Mouse (Mus musculus) neural tube, embryonic 12.5 days (tissue): ENCODE data around the gene Ephb3. TPM values are rescaled to one million over a fixed set of nuclear protein-coding genes. Genes with fewer than 3 reads are reported as not detected.
"Not testable (repeated sequence)": the region's sequence is repeated elsewhere in the genome, so short reads cannot be mapped to it uniquely, and the experiment has no call there.

Source experiments
- ATAC-seq: fragments of 200-750 bp; cut with Nextera tagmentation; 2 replicates; pipeline ENCODE4 v1.8.0; 2017; ENCODE audit warnings: low read depth, mild to moderate bottlenecking, moderate TSS enrichment, moderate library complexity; ENCODE audit not compliant: low FRiP score
- H3K27ac ChIP-seq: fragments of 300-500 bp; sonication (generic); 2 replicates; pipeline ENCODE4 v1.5.1; 2016
- H3K27me3 ChIP-seq: fragments of 300-500 bp; sonication (generic); replicated peaks from 2 replicates; pipeline ENCODE4 v1.6.1; 2016; ENCODE audit warnings: mild to moderate bottlenecking
- H3K36me3 ChIP-seq: fragments of 300-500 bp; sonication (generic); 2 replicates; pipeline ENCODE4 v1.6.1; 2016; ENCODE audit warnings: mild to moderate bottlenecking
- H3K4me1 ChIP-seq: fragments of 300-500 bp; sonication (generic); 2 replicates; pipeline ENCODE4 v1.6.1; 2016
- H3K4me2 ChIP-seq: fragments of 300-500 bp; sonication (generic); replicated peaks from 2 replicates; pipeline ENCODE4 v1.6.1; 2016; ENCODE audit warnings: mild to moderate bottlenecking
- H3K4me3 ChIP-seq: fragments of 300-500 bp; sonication (generic); 2 replicates; pipeline ENCODE4 v1.5.1; 2016
- H3K9ac ChIP-seq: fragments of 300-500 bp; sonication (generic); 2 replicates; pipeline ENCODE4 v1.6.1; 2016; ENCODE audit warnings: mild to moderate bottlenecking
- H3K9me3 ChIP-seq: fragments of 300-500 bp; sonication (generic); 2 replicates; pipeline ENCODE4 v1.6.1; 2016; ENCODE audit warnings: mild to moderate bottlenecking
- WGBS: fragments of 180-500 bp; shearing (Covaris S2); methylation state at CpG from one replicate; pipeline ENCODE4 v1.1.7; 2016; 5-methylcytosine and 5-hydroxymethylcytosine counted together
- polyA plus RNA-seq: library from polyadenylated mRNA; unstranded; fragments of >200 nt; fragmentation: Nextera tagmentation; extraction: Ambion mirVana; gene quantifications from 2 replicates; pipeline ENCODE4 v1.2.1, GENCODE M21; 2016

Ephb3 gene
- 18.8 and 20.4 TPM in 2 replicates for polyA plus RNA-seq

DNA sequence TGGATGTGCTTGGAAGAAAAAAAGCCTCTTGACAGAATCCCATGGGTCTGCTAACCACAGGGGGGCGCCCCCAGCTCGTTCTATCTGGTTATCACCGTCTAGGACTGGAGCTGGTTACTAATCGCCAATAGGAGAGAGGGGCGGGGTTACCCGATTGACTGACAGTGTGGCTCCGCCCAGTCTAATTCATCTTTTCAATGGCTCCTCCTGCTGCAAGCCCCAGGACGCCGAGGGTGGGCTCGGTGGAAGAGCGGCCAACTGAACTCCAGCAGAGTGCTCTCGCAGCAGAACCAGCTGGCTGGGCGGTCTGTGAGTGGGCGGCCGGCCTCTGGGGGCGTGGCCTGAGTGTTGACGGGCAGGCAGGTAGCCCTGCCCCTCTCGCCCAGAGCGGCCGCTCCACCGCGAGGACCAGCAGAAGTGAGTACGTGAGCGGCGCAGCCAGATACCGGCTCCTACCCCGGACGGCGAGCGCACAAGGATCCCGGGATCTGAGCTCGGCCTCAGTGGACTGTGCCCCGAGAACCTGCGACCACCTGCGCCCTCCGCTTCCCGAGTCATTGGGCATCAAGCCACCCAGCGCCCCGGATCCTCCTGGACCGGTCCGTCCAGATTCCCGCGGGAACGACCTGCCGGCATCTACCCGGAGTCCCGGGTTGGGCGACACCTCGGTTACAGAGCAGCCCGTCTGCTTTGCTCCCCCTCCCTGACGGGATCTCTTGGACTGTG is at the start of gene Ephb3:
Ephb3 (plus strand) TSS at position 389 of the 726 bp plus-strand sequence.
- Histone ChIP-seq H3K4me1 (peaks cover 21% of the 10 kb centered on the region), H3K9ac (peak within 1 kb of the TSS; percentile 89), H3K4me2 (peak within 1 kb of the TSS; percentile 80), H3K27ac (peak within 1 kb of the TSS; percentile 50), H3K4me3 (peak within 1 kb of the TSS; percentile 88), H3K9me3 (no peaks in the 10 kb centered on the region), H3K27me3 (no peaks in the 10 kb centered on the region), H3K36me3 (no peaks in the 10 kb centered on the region)
- WGBS: under 1% methylated on average over 51 of the region's 51 CpGs
- ATAC-seq: peak; percentile 99

DNA sequence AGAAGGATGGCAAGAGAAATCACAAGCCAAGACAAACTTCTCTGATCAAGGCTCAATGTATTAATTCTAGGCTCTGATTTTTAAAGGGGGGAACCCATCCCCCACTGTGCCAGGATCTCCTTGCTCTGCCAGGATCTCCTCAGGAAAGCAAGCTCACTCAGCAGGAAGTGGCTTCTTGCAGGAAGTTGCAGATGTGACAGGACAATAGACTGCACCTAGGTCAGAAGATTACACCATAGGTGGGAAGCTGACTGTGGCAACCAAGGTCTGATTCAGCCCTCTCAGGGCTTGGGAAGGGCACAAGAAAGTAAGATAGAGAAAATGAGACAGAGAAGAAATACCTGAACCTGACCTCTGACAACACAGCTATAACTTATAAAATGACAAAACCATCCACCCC is 48.3 kb upstream of the Ephb3 start:
- not testable (repeated sequence) for H3K9me3 ChIP-seq, ATAC-seq, H3K4me1 ChIP-seq, H3K4me2 ChIP-seq, H3K36me3 ChIP-seq, H3K27ac ChIP-seq, H3K4me3 ChIP-seq, H3K9ac ChIP-seq, H3K27me3 ChIP-seq

DNA sequence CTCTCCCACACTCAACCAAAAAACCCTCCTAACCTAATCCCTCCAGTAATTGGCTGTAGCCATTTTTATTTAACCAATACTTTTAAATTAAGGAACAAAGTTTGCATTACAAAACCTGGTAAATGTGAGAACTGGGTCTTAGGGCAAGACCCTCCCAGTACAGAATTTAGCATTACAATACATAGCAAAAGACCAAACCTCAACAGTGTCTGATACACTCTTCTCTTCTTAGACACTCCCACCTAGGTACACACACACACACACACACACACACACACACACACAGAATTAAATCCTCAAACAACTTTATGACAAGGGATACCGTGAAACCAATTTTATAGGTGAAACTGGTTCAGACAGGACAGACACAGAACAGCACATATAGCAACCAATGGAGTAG is 45.3 kb upstream of the Ephb3 start:
- H3K9me3 ChIP-seq, ATAC-seq, H3K4me1 ChIP-seq, H3K4me2 ChIP-seq, H3K27me3 ChIP-seq, H3K27ac ChIP-seq, H3K4me3 ChIP-seq, H3K36me3 ChIP-seq, H3K9ac ChIP-seq: not testable (repeated sequence)
- WGBS: 97% methylated on average over 1 of the region's 1 CpGs

DNA sequence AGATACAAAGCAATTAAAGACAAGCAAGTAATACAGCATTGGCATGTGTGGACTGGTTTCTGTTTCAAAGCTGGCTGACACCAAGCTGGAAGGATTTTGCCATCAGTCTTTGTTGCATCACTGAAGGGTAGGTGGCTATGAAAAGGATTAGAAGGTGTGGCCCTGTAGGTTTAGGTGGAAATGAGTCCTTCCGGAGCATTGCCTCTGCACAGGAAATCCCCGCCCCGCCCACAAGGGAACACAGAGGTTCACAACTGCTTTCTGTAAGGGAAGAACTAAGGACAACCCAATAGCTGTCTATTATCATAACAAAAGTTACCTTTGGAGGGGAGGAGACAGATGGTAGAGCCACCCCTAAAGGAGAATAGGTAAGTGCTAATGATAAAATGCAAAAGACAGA is 41.1 kb upstream of the Ephb3 start:
- not testable (repeated sequence) for H3K27me3 ChIP-seq, H3K36me3 ChIP-seq, H3K4me3 ChIP-seq, ATAC-seq, H3K9ac ChIP-seq, H3K4me1 ChIP-seq, H3K27ac ChIP-seq, H3K9me3 ChIP-seq, H3K4me2 ChIP-seq
- 91% methylated on average over 3 of the region's 3 CpGs for WGBS

DNA sequence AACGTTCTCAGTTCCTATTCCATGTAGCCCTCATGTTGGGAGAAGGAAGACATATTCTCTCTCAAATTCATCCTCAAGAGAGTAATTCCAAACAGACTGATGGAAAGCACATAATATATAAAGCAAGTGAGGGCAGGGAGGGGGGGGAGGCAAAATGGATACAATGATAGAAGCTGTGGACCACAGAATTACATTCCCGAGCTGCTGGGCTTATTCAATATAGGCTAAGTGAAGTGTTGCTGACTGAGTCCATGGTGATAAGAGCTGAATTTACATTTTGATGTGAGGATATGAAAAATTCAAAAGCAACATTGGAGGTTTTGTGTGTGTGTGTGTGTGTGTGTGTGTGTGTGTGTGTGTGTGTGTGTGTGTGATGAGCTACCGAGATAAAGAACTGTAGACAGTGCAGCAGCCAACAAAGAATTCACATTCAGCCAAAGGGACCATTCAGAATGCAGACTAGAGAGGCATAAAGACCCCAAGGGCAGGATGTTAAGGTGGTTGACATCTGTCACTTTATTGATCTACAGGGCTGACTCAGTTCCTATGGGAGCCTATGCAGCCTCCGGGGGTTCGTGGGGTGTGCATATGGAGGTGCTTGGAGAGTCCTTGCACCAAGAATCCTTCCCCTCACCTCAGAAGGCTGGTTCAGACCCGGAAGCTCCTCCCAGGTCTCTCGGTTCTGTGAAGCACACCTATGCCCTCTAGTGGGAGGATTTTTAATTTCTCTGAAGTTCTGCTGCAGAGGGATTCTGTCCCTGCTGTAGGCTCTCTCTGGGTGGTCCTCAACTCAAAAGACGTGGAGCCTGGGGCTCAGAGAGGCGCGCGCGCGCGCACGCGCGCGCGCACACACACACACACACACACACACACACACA is 39.0 kb upstream of the Ephb3 start:
- not testable (repeated sequence) for H3K27ac ChIP-seq, H3K36me3 ChIP-seq, H3K4me1 ChIP-seq, H3K27me3 ChIP-seq, H3K9me3 ChIP-seq, H3K4me2 ChIP-seq, H3K9ac ChIP-seq, H3K4me3 ChIP-seq
- peak; percentile 66; the same call in 1 of the 2 replicates for ATAC-seq
- 21% methylated on average over 18 of the region's 19 CpGs for WGBS

DNA sequence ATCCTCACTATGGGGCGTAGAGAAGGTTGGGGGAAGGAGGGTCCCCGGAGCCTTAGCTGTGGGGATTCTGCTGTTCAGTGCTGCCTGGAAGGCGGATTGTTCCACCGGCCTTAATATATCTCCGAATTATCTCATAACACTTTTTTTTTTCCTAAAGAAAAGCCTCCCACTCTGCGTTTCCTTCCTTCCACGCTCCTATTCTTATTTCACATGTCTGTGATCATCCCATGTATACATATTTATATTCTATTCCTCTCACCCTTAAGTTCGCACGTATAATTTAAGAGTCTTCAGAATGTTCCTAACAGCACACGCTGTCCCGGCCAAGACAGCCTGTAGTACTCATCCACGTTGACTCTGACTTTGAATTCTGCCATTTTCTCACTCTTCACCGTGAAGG is 35.8 kb upstream of the Ephb3 start:
- no peak overlapping the region for H3K4me2 ChIP-seq
- no peaks in the 10 kb centered on the region for H3K36me3 ChIP-seq
- 91% methylated on average over 13 of the region's 13 CpGs for WGBS
- H3K9ac ChIP-seq: no peak overlapping the region
- H3K4me1 ChIP-seq: no peaks in the 10 kb centered on the region
- no peak for ATAC-seq
- no peak overlapping the region for H3K4me3 ChIP-seq
- no peaks in the 10 kb centered on the region for H3K27me3 ChIP-seq
- no peak overlapping the region for H3K27ac ChIP-seq
- no peaks in the 10 kb centered on the region for H3K9me3 ChIP-seq

DNA sequence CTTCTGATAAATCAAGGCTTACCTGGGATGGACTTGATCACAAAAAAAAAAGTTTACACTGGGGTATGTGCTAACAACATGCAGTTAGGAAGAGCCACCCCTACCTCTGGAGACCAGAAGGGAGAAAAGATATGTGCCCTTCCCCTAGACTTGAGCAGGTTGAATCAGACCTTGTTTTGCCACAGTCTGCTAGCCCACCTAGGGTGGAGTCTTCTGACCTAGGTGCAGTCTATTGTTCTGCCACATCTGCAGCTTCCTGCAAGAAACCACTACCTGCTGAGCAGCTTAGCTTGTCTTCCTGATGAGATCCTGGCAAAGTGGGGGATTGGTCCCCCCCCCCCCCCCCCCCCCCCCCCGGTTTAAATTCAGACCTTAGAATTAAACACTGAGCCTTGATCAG is 29.3 kb upstream of the Ephb3 start:
- no CpG with 5 or more reads among the region's 1 CpGs for WGBS
- H3K27ac ChIP-seq: no peak overlapping the region
- no peak for ATAC-seq
- no peaks in the 10 kb centered on the region for H3K36me3 ChIP-seq
- H3K4me3 ChIP-seq: no peak overlapping the region
- H3K4me1 ChIP-seq: no peaks in the 10 kb centered on the region
- no peak overlapping the region for H3K9ac ChIP-seq
- H3K4me2 ChIP-seq: no peak overlapping the region
- H3K9me3 ChIP-seq: no peaks in the 10 kb centered on the region
- no peaks in the 10 kb centered on the region for H3K27me3 ChIP-seq

DNA sequence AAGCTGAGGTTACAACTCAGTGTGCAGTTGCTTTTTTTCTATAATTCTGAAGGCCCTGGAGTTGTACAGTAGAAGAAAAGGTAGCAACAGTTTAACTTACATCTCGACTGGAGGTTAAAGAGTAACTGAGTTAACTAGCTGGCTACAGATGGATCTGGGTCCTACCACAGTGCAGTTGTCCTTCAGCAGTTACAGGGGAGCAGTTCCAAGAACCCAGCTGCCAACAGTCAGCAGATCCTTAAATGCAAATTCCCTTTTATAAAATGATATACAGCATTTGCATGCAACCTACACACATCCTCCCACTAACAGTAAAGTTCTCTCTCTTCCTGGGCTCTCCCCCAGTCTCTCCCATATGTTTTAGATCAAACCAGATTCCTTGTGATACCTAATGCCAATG is 22.4 kb upstream of the Ephb3 start:
- Histone ChIP-seq H3K4me2 (no peak overlapping the region), H3K36me3 (no peaks in the 10 kb centered on the region), H3K9ac (no peak overlapping the region), H3K4me1 (peaks cover 2% of the 10 kb centered on the region; the same call in 1 of the 2 replicates), H3K27ac (no peak overlapping the region), H3K9me3 (no peaks in the 10 kb centered on the region), H3K4me3 (no peak overlapping the region), H3K27me3 (no peaks in the 10 kb centered on the region)
- ATAC-seq: no peak
- 81% methylated on average over 1 of the region's 1 CpGs for WGBS

DNA sequence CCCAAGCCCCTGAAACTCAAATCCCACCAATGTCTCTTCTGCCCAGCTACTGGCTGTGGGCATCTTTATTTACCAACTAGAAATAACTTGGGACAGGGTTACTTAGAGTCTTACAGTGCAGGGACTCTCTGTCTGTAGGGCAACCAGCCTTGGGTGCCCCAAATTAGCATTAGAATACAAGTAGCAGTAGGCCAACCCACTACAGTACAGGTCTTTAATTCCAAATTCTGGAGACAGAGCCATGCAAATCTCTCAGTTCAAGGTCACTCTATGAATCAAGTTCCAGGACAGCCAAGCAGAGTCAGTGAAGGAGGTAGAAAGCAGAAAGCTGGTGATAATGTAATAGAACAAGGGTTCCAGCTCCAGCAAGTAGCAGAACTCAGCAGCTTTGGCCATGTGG is 19.9 kb upstream of the Ephb3 start:
- H3K27ac ChIP-seq: no peak overlapping the region
- H3K4me1 ChIP-seq: peaks cover 8% of the 10 kb centered on the region
- H3K27me3 ChIP-seq: no peaks in the 10 kb centered on the region
- no peak overlapping the region for H3K9ac ChIP-seq
- no peak for ATAC-seq
- H3K4me3 ChIP-seq: no peak overlapping the region
- no peaks in the 10 kb centered on the region for H3K9me3 ChIP-seq
- no peak overlapping the region for H3K4me2 ChIP-seq
- no peaks in the 10 kb centered on the region for H3K36me3 ChIP-seq

DNA sequence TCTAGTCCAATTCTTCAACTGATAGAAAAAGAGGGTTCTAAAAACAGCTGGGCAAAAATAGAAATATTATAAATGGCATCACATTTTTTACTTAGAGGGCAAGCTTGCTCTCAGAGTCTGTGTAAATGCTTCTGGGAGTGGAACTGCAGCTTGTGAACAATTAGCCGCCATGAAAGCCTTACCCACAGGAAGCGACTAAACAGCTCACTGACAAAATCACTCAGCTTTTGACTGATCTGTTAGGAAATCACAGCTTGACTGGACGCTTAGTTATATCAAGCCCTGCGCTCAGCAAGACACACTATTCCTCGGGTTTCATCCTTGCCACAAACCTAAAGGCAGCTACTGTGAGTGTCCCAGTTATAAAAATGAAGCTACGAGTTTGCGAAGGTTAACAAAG is 17.0 kb upstream of the Ephb3 start:
- H3K9ac ChIP-seq: no peak overlapping the region
- H3K27me3 ChIP-seq: no peaks in the 10 kb centered on the region
- H3K4me1 ChIP-seq: peaks cover 8% of the 10 kb centered on the region
- H3K27ac ChIP-seq: no peak overlapping the region
- no peak overlapping the region for H3K4me2 ChIP-seq
- no peaks in the 10 kb centered on the region for H3K9me3 ChIP-seq
- H3K36me3 ChIP-seq: no peaks in the 10 kb centered on the region
- no peak for ATAC-seq
- H3K4me3 ChIP-seq: no peak overlapping the region
- 40% methylated on average over 7 of the region's 7 CpGs for WGBS

DNA sequence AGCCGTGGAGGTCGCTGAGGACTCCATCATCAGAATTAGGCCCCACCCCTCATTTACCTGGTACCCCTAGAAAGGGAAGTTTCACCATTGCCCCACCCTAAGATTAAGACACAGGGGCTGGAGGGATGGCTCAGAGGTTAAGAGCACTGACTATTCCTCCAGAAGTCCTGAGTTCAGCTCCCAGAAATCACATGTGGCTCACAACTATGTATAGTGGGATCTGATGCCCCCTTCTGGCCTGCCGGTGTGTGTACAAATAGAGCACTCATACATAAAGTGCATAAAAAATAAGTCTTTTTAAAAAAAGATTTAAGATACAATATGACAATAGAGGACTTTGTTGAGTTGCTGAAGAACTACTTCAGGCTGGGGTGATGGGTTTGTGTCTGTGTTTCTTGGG is 16.2 kb upstream of the Ephb3 start:
- Histone ChIP-seq H3K36me3 (no peaks in the 10 kb centered on the region), H3K4me1 (peaks cover 8% of the 10 kb centered on the region), H3K4me3 (no peak overlapping the region), H3K9ac (no peak overlapping the region), H3K4me2 (no peak overlapping the region), H3K9me3 (no peaks in the 10 kb centered on the region), H3K27me3 (no peaks in the 10 kb centered on the region), H3K27ac (no peak overlapping the region)
- no peak for ATAC-seq
- 81% methylated on average over 3 of the region's 3 CpGs for WGBS

DNA sequence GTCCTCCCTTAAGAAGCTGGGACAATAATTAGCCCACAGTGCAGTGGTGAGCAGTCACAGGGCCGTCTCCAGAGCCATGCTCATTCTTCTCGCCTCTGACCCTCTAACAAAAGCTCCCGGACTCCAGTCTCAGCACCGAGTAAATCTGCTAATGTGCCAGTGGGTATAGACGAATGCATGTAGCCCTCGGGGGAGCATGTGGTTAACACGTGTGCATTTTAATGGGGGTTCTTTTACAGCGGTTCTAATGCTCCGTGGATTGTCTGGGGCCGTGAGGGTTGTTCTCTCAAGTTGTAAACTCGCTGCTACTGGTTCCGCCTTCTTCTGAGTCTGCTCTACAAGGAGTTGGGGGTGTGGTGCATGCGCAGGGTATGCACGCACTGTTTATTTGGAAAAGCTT is 13.0 kb upstream of the Ephb3 start:
- H3K36me3 ChIP-seq: no peaks in the 10 kb centered on the region
- no peaks in the 10 kb centered on the region for H3K27me3 ChIP-seq
- H3K4me3 ChIP-seq: no peak overlapping the region
- H3K4me1 ChIP-seq: peaks cover 8% of the 10 kb centered on the region
- no peak overlapping the region for H3K27ac ChIP-seq
- H3K9me3 ChIP-seq: no peaks in the 10 kb centered on the region
- 32% methylated on average over 14 of the region's 14 CpGs for WGBS
- ATAC-seq: no peak
- no peak overlapping the region for H3K9ac ChIP-seq
- H3K4me2 ChIP-seq: no peak overlapping the region
